Mouse (Mus musculus) CD8-positive naive resting alpha-beta T cell, adult 2 months (primary cell): ENCODE measurements around the gene Sycn.

ENCODE experiments used
- DNase-seq, 2 experiments: peaks; one replicate each; pipeline ENCODE4 v3.0.0; 2022; ENCODE audit warnings: low read depth in 2 of 2, low spot score in 2 of 2

Gene Sycn

GRCm38 (mm10) chr7:28584468-28584867 is 43.8 kb downstream of the Sycn start:
- no peak for DNase-seq

- no peak for DNase-seq
Observed at GRCm38 (mm10) chr7:28585001-28585400, 44.3 kb downstream of the Sycn start.

- no peak for DNase-seq
Observed at GRCm38 (mm10) chr7:28586663-28587411, 46.2 kb downstream of the Sycn start.

GRCm38 (mm10) chr7:28587644-28588043 is 47.0 kb downstream of the Sycn start:
- DNase-seq = no peak
